Mouse (Mus musculus): ENCODE measurements around the gene Enox1.

- no peak for TF ChIP-seq POLR2A (IDR thresholded peaks at IDR 0.05; ENCODE audit: insufficient read length, low read depth)
- TF ChIP-seq MYOD1 (IDR thresholded peaks at IDR 0.05; ENCODE audit: control insufficient read depth in 1 of 3, insufficient read length in 2 of 3, low read depth in 2 of 3), result no peak
- TF ChIP-seq TCF12 (IDR thresholded peaks at IDR 0.05; ENCODE audit: insufficient read depth, poor library complexity, severe bottlenecking), result no peak
- no peak for TF ChIP-seq MYOG (IDR thresholded peaks at IDR 0.05; ENCODE audit: control insufficient read depth in 1 of 3, insufficient read depth in 1 of 3, insufficient read length in 2 of 3, low read depth in 2 of 3)
- no peak for TF ChIP-seq USF1 (IDR thresholded peaks at IDR 0.05; ENCODE audit: low read depth)
- no peak for TF ChIP-seq MAX (IDR thresholded peaks at IDR 0.05; ENCODE audit: low read depth)
- TF ChIP-seq E2F4 (IDR thresholded peaks at IDR 0.05; ENCODE audit: insufficient read depth), result no peak
- no peak for TF ChIP-seq CEBPB (IDR thresholded peaks at IDR 0.05; ENCODE audit: insufficient read depth, poor library complexity, severe bottlenecking)
- TF ChIP-seq POLR2AphosphoS2 (IDR thresholded peaks at IDR 0.05; ENCODE audit: insufficient read length, low read depth), result no peak
- no peak for TF ChIP-seq REST (IDR thresholded peaks at IDR 0.05; ENCODE audit: insufficient read depth, insufficient read length)
- no peak for TF ChIP-seq TCF3 (IDR thresholded peaks at IDR 0.05; ENCODE audit: insufficient read length, low read depth)
Measured at GRCm38 (mm10) chr14:77373119-77373518, 216.6 kb downstream of the Enox1 start.

Measured in myocyte (in vitro differentiated cells).